Mouse (Mus musculus) stomach, postnatal 0 days (tissue): ENCODE results near the gene Gm4491. TPM values are rescaled to one million over a fixed set of nuclear protein-coding genes. Genes with fewer than 3 reads are reported as not detected.
A peak's percentile ranks its signal among the peaks of the same experiment; 100 is the strongest.

Source experiments
- ATAC-seq: fragments of 200-750 bp; cut with Nextera tagmentation; 2 replicates; pipeline ENCODE4 v1.8.0; 2017; ENCODE audit not compliant: low FRiP score, low TSS enrichment
- DNase-seq: peaks from one replicate; pipeline ENCODE4 v3.0.0-alpha.2; 2016; ENCODE audit warnings: low spot score
- H3K27ac ChIP-seq: fragments of 300-500 bp; sonication (generic); replicated peaks from 2 replicates; pipeline ENCODE4 v1.5.1; 2014; ENCODE audit warnings: mild to moderate bottlenecking, control low read depth
- H3K27me3 ChIP-seq: fragments of 300-500 bp; sonication (generic); 2 replicates; pipeline ENCODE4 v1.6.1; 2014; ENCODE audit warnings: low read length; ENCODE audit not compliant: control insufficient read depth, insufficient read depth
- H3K36me3 ChIP-seq: fragments of 300-500 bp; sonication (generic); 2 replicates; pipeline ENCODE4 v1.6.1; 2014; ENCODE audit warnings: low read length, mixed read lengths; ENCODE audit not compliant: control insufficient read depth, insufficient read depth
- H3K4me1 ChIP-seq: fragments of 300-500 bp; sonication (generic); replicated peaks from 2 replicates; pipeline ENCODE4 v1.6.1; 2014; ENCODE audit warnings: antibody characterized with exemption; ENCODE audit not compliant: control insufficient read depth, insufficient read depth
- H3K4me2 ChIP-seq: fragments of 300-500 bp; sonication (generic); replicated peaks from 2 replicates; pipeline ENCODE4 v1.6.1; 2014; ENCODE audit warnings: low read depth, mild to moderate bottlenecking, control low read depth, moderate library complexity
- H3K4me3 ChIP-seq: fragments of 300-500 bp; sonication (generic); 2 replicates; pipeline ENCODE4 v1.5.1; 2014; ENCODE audit warnings: low read depth, low read length, control low read depth
- H3K9ac ChIP-seq: fragments of 300-500 bp; sonication (generic); 2 replicates; pipeline ENCODE4 v1.6.1; 2014; ENCODE audit warnings: mild to moderate bottlenecking, low read length, control low read depth, mixed read lengths
- H3K9me3 ChIP-seq: fragments of 300-500 bp; sonication (generic); 2 replicates; pipeline ENCODE4 v1.6.1; 2016; ENCODE audit warnings: low read length; ENCODE audit not compliant: control insufficient read depth
- CTCF ChIP-seq: IDR thresholded peaks from 2 replicates; pipeline ENCODE4 v1.5.1; 2016; ENCODE audit warnings: antibody characterized with exemption, low read depth, mild to moderate bottlenecking, moderate library complexity
- EP300 ChIP-seq: optimal IDR thresholded peaks from 2 replicates; pipeline ENCODE3; 2016; ENCODE audit warnings: antibody characterized with exemption
- WGBS: fragments of 180-500 bp; shearing (Covaris S2); extraction: QIAGEN DNeasy Blood & Tissue Kit; methylation state at CpG from one replicate; pipeline ENCODE4 v1.1.7; 2014; 5-methylcytosine and 5-hydroxymethylcytosine counted together
- polyA plus RNA-seq: library from polyadenylated mRNA; unstranded; fragments of >200 nt; fragmentation: Nextera tagmentation; extraction: Ambion mirVana; gene quantifications from 2 replicates; pipeline ENCODE4 v1.2.1, GENCODE M21; 2015

Gm4491 gene
- polyA plus RNA-seq, 1 experiment from 2014 or later, result not detected

DNA sequence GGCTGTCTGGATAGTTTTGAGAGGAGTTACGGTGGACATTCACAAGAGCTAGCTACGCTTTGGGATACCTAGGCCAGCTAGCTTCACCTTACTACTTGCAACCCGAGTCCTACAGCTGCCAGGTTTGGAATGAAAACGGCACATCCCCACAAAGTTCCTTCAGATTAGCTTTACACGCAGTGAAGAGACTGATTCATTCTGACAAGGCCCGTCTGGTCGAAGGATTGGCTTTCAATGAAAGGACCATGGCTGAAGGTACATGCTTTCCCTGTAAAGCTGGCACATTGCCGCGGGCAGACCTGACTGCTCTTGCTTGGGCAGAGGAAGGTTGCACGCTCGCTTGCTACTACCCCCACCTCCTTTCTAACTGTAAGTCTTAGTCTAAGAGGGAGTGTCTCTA is 10.0 kb downstream of the Gm4491 start:
- no peak for DNase-seq
- peaks cover 3% of the 10 kb centered on the region; the same call in 1 of the 2 replicates for H3K27me3 ChIP-seq
- WGBS, result 41% methylated on average over 11 of the region's 11 CpGs

DNA sequence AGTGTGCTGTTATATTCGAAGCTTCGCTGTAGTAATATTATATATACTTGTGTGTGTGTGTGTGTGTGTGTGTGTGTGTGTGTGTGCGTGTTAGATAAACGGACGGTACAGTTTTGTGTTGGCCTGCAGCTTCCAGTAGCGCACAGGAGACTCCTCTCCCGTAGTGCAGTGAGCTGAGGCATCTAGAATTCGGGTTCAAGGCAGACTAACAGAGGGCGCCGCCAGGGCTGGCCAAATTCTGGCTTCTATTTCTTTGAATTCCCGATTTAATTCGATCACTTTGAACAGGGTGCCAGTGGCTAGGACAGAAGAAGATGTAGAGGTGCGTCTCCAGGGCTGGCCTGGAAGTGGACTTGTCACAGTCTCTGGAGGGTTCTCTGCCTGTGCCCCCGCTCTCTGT is 10.6 kb downstream of the Gm4491 start:
- Histone ChIP-seq H3K4me1 (no peaks in the 10 kb centered on the region), H3K27ac (0 out of 2 replicates have a peak overlapping the region, but pooled peaks have one; percentile 9), H3K4me3 (peak overlapping the region; percentile 66; the same call in 1 of the 2 replicates), H3K9ac (no peak overlapping the region), H3K27me3 (peaks cover 3% of the 10 kb centered on the region; the same call in 1 of the 2 replicates), H3K36me3 (no peaks in the 10 kb centered on the region), H3K4me2 (peak overlapping the region; percentile 100; the same call in 1 of the 2 replicates), H3K9me3 (no peaks in the 10 kb centered on the region)
- 14% methylated on average over 14 of the region's 14 CpGs for WGBS
- ATAC-seq (no peak), DNase-seq (no peak)
- TF ChIP-seq CTCF (no peak), EP300 (no peak)

More for the DNA sequence above, 10.0 kb downstream of the Gm4491 start:
- Histone ChIP-seq H3K9ac (no peak overlapping the region), H3K27ac (0 out of 2 replicates have a peak overlapping the region, but pooled peaks have one; percentile 9), H3K4me3 (no peak overlapping the region), H3K36me3 (no peaks in the 10 kb centered on the region), H3K9me3 (no peaks in the 10 kb centered on the region), H3K4me1 (no peaks in the 10 kb centered on the region), H3K4me2 (no peak overlapping the region)
- ATAC-seq, result no peak
- TF ChIP-seq EP300 (no peak), CTCF (no peak)

DNA sequence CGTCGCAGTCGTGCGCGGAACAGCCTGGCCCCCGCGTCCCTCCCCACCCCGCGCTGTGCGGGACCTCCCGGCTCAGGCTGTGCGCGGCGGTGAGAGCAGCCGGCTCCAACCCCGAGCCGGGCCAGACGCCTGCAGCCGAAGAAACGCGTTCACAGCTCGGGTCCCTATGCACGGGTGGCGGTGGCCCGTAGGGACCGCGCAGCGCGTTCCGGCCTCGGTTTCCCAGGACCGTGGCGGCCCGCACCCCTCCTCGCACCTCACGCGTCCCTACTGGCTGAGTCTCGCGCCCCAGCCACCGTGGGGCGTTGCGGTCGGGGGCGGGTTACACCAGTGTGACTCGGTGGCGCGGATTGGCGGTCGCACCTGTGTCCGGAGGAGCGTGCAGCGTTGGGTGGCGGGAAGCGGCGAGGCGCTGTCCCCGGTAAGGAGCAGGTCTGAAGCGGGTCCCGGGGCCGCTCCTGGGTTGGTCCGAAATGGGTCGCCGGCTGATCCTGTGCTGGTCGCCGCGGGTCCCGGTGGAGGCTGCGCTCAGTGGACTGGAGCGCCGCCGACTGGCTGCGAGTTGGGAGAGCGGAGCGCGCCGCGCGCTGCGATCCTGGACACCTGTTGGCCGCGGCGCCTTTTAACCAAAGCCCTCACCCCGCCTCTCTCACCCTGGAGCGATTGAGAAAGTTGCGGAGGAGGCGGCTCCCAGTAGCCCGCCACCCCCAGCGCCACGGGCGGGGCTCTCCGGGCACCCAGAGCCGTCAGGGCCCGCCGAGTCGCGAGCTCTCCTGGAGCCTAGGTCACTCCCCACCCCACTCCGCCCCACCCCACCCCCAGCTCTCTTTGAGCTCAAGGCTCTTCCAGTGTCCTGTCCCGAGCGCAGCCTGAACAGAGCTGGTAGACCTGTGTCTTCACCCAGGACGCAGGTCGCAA is 11.3 kb downstream of the Gm4491 start, which contains the start of gene Gjb2:
TSS of gene Gjb2 (minus strand) at position 597 of the 918 bp plus-strand sequence.
- Histone ChIP-seq H3K4me3 (peak within 1 kb of the TSS; percentile 66), H3K4me2 (peak within 1 kb of the TSS; percentile 100), H3K9me3 (no peaks in the 10 kb centered on the region), H3K4me1 (no peaks in the 10 kb centered on the region), H3K36me3 (no peaks in the 10 kb centered on the region), H3K9ac (peak within 1 kb of the TSS; percentile 65), H3K27me3 (peaks cover 3% of the 10 kb centered on the region; the same call in 1 of the 2 replicates), H3K27ac (peak within 1 kb of the TSS; percentile 45)
- ATAC-seq (peak; percentile 72), DNase-seq (peak; percentile 66)
- WGBS, result under 1% methylated on average over 88 of the region's 101 CpGs
- TF ChIP-seq EP300, result no peak
- peak; percentile 46 for TF ChIP-seq CTCF

DNA sequence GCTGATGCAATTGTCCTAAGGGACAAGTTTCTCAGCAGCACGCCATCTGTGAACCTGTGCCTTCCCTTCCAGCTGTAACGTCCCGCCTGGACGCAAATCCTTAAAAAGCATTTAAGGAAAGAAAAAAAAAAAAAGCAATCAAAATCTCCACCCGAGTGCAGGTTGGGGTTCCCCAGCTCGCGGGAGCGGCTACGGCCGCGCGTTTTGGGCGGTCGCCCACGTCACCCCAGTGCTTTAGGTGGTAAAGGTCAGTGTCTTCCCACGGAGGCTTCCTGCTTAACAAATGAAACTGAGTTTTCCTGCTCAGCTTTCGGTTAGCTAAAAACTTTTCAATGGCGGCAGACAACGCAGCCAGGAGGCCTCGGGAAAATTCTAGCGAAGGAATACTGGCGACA is 12.0 kb downstream of the Gm4491 start:
- peak overlapping the region; percentile 66 for H3K4me3 ChIP-seq
- peak overlapping the region; percentile 100 for H3K4me2 ChIP-seq
- WGBS, result 4% methylated on average over 22 of the region's 22 CpGs
- peaks cover 3% of the 10 kb centered on the region; the same call in 1 of the 2 replicates for H3K27me3 ChIP-seq
- H3K4me1 ChIP-seq, result no peaks in the 10 kb centered on the region
- TF ChIP-seq EP300 (no peak), CTCF (no peak)
- ATAC-seq (no peak; the same call in 1 of the 2 replicates), DNase-seq (no peak)
- H3K9me3 ChIP-seq, result no peaks in the 10 kb centered on the region
- peak overlapping the region; percentile 65 for H3K9ac ChIP-seq
- H3K27ac ChIP-seq, result peak overlapping the region; percentile 45; the same call in 1 of the 2 replicates
- no peaks in the 10 kb centered on the region for H3K36me3 ChIP-seq

DNA sequence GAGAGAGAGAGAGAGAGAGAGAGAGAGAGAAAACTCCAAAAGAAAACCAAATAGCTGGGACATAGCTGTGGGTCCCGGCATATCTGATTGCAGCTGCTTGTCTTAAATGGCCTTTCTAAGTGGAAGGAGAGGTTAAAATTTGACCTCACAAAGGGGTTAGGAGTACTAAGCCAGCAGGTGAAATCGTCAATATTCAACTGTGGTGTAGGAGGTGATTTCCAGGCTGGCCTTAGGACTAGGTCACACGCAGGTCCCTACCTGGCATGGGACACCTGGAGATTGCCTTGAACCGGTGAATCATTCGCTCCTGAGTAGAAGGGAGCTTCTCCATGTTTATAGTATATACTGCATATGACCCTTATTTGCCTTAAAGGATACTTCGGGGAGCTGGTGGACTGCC is 12.6 kb downstream of the Gm4491 start:
- peak overlapping the region; percentile 100 for H3K4me2 ChIP-seq
- no peak for ATAC-seq
- H3K36me3 ChIP-seq, result no peaks in the 10 kb centered on the region
- no peak overlapping the region for H3K27ac ChIP-seq
- no peak for DNase-seq
- H3K9me3 ChIP-seq, result no peaks in the 10 kb centered on the region
- peaks cover 3% of the 10 kb centered on the region; the same call in 1 of the 2 replicates for H3K27me3 ChIP-seq
- H3K9ac ChIP-seq, result no peak overlapping the region
- TF ChIP-seq CTCF (no peak), EP300 (no peak)
- peak overlapping the region; percentile 66 for H3K4me3 ChIP-seq
- WGBS, result 69% methylated on average over 6 of the region's 6 CpGs
- H3K4me1 ChIP-seq, result no peaks in the 10 kb centered on the region

DNA sequence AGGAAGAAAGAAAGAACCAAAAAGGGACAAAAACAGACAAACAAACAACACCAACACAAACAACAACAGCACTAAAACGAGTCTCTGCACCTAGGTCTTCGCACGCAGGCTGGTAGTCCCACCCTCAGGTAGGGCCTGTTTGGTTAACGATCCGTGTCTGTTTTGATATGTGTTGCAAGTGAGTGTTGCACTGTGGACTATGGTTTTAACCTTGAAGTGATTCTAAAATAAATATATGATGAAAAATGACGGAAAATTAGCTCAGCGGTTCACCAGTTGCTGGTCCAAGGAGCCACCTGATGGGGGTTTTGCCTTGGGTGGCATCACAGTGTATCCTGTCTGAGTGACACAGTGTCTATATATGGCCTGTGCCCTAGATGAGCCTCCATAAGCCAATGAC is 14.1 kb downstream of the Gm4491 start:
- DNase-seq (no peak), ATAC-seq (no peak)
- Histone ChIP-seq H3K36me3 (no peaks in the 10 kb centered on the region), H3K27ac (no peak overlapping the region), H3K4me1 (no peaks in the 10 kb centered on the region), H3K9me3 (no peaks in the 10 kb centered on the region), H3K4me3 (no peak overlapping the region), H3K4me2 (no peak overlapping the region), H3K27me3 (peaks cover 3% of the 10 kb centered on the region; the same call in 1 of the 2 replicates), H3K9ac (no peak overlapping the region)
- WGBS, result 56% methylated on average over 7 of the region's 7 CpGs
- no peak for TF ChIP-seq CTCF
- no peak for TF ChIP-seq EP300
